Mouse (Mus musculus): ENCODE results near the gene Tmcc3.

DNA sequence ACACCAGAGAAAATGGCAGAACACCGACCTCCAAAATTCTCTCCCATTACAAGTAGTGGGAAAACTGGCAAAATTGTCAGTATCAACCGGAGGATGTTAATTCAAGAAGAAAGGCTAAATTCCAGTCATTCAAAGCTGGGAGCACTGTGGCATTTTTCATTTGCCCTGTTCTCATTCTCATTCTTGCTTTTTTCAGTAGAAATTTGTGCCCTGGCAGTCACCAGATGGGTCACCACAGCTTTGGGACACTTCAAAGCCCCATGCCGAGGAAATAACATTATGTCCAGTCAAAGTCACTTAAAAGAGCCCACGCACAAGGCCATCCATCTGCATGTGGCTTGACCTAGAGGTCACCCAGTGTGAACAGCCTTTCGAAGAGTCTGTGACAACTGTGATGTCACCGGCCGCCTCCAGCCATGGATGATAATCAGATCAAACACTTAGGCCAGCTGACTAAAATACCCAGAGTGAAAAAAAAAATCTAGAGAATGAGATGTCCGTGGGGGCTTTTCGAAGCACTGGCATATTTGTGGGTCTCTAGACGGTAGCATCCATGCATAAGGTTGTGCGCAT lies 319.9 kb downstream of the Tmcc3 start:
- TF ChIP-seq CTCF (IDR thresholded peaks at IDR 0.05; ENCODE audit: low read depth, low read length), result no peak
- TF ChIP-seq POLR2A (IDR thresholded peaks at IDR 0.05; ENCODE audit: insufficient read depth, low read length), result no peak

Data from ES-Bruce4 (cell line).